Mouse (Mus musculus): Measurements from ENCODE around the gene Shc2.

GRCm38 (mm10) chr10:79606537-79606936 lies 31.2 kb downstream of the Shc2 start:
- TF ChIP-seq CTCF (IDR thresholded peaks at IDR 0.05; ENCODE audit: low read depth, low read length) = no peak
- TF ChIP-seq GATA1 (IDR thresholded peaks at IDR 0.05; ENCODE audit: borderline replicate concordance, low read length) = no peak
